Mouse (Mus musculus) forebrain, embryonic 10.5 days (tissue): ENCODE results near the gene Cdc37. TPM values are rescaled to one million over a fixed set of nuclear protein-coding genes. Genes with fewer than 3 reads are reported as not detected.

ENCODE experiments used
- DNase-seq: peaks from one replicate; pipeline ENCODE4 v3.0.0-alpha.2; 2017; ENCODE audit warnings: low spot score; ENCODE audit errors: extremely low spot score
- H3K27ac ChIP-seq: fragments of 300-500 bp; sonication (generic); 2 replicates; pipeline ENCODE4 v1.5.1; 2016; ENCODE audit warnings: mild to moderate bottlenecking
- H3K27me3 ChIP-seq: fragments of 300-500 bp; sonication (generic); 2 replicates; pipeline ENCODE4 v1.6.1; 2016; ENCODE audit warnings: mild to moderate bottlenecking; ENCODE audit not compliant: poor library complexity, severe bottlenecking
- H3K36me3 ChIP-seq: fragments of 300-500 bp; sonication (generic); replicated peaks from 2 replicates; pipeline ENCODE4 v1.6.1; 2016; ENCODE audit warnings: mild to moderate bottlenecking, moderate library complexity
- H3K4me1 ChIP-seq: fragments of 300-500 bp; sonication (generic); 2 replicates; pipeline ENCODE4 v1.6.1; 2016
- H3K4me3 ChIP-seq: fragments of 300-500 bp; sonication (generic); 2 replicates; pipeline ENCODE4 v1.5.1; 2016; ENCODE audit warnings: mild to moderate bottlenecking, moderate library complexity
- H3K9me3 ChIP-seq: fragments of 300-500 bp; sonication (generic); 2 replicates; pipeline ENCODE4 v1.6.1; 2016; ENCODE audit warnings: mild to moderate bottlenecking, moderate library complexity
- WGBS: fragments of 180-500 bp; shearing (Covaris S2); methylation state at CpG from one replicate; pipeline ENCODE4 v1.1.7; 2016; 5-methylcytosine and 5-hydroxymethylcytosine counted together
- polyA plus RNA-seq: library from polyadenylated mRNA; unstranded; fragments of >200 nt; fragmentation: Nextera tagmentation; extraction: Ambion mirVana; gene quantifications from 2 replicates; pipeline ENCODE4 v1.2.1, GENCODE M21; 2016

Gene Cdc37
- polyA plus RNA-seq, 1 experiment from 2014 or later, result 351 TPM

DNA sequence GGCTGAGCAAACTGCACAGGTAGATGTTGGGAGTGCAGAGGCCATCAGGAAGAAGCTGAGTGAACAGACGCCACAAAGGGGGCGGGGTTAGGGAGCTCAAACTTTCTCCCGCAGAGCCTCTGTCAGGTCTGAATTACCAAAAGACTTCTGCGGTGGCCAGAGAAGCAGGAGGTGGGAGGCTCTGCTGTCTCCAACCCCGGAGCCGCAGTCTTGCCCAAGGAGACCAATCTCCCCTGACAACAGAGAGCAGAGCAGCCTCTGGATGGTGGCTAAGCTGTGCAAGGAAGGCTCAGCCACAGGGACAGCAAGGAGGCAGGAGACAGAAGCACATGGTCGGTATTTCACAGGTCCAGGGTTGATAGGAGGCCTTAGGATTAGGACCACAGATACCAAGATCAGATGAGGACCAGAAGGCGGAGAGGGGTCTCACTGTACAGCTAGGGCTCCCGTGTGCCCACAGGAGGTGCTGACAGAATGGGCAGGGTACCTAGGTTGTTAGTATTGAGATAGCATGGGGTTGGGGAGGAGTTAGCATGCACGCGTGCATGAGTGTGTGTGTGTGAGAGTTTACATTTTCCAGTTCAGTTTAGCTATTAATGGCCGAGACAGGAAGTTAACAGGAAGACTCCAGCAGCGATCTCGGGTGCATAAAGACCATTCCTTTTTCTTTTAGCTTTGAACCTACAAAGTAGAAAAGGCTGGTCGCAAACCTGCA lies 49.2 kb downstream of the Cdc37 start:
- WGBS, result 50% methylated on average over 15 of the region's 15 CpGs

DNA sequence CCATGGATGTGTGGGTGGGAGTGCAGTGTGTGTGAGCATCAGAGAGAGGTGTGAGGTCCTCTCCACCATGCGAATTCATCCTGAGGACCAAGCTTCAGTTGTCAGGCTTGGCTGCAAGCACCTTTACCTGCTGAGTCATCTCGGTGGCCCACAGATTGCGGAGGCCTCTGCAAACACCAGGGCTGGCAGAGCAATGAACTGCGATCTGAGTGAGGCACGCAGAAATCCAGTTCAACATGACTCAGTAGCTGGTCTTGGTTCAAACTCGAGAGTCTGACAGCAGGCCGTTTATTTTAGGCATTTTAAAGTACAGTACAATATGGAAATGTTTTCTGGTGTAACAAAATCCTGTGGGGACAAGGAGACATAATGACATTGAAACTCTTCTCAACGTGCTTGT lies 52.0 kb downstream of the Cdc37 start:
- Histone ChIP-seq H3K27ac (no peak overlapping the region), H3K9me3 (no peaks in the 10 kb centered on the region), H3K36me3 (peaks cover 15% of the 10 kb centered on the region), H3K27me3 (no peaks in the 10 kb centered on the region), H3K4me3 (no peak overlapping the region), H3K4me1 (peaks cover 15% of the 10 kb centered on the region)
- WGBS, result 90% methylated on average over 8 of the region's 8 CpGs
- no peak for DNase-seq

More for the DNA sequence above, 49.2 kb downstream of the Cdc37 start:
- no peak for DNase-seq
- Histone ChIP-seq H3K4me3 (no peak overlapping the region), H3K27me3 (no peaks in the 10 kb centered on the region), H3K4me1 (peaks cover 21% of the 10 kb centered on the region), H3K36me3 (peaks cover 7% of the 10 kb centered on the region; the same call in 1 of the 2 replicates), H3K9me3 (no peaks in the 10 kb centered on the region), H3K27ac (peak overlapping the region; percentile 26; the same call in 1 of the 2 replicates)

DNA sequence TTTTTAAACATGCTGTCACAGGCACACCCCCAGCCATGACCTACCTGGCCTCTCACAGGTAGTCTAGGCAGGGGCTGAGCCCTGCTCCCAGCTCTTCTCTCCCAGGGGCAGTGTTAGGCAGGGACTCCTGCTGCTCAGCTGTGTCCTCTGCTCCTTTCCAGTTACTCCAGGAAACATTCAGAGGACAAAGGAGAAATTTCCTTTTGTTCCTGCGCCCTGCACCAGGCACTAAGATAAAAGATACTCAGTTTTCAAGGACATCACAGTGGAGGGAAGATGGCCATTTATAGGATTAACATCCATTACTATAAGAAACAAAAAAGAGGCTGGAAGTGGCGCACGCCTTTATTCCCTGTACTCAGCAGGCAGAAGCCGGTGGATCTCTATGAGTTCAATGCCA lies 53.8 kb downstream of the Cdc37 start:
- Histone ChIP-seq H3K27me3 (no peaks in the 10 kb centered on the region), H3K36me3 (peaks cover 7% of the 10 kb centered on the region), H3K4me1 (peaks cover 24% of the 10 kb centered on the region), H3K9me3 (no peaks in the 10 kb centered on the region), H3K4me3 (no peak overlapping the region), H3K27ac (no peak overlapping the region)
- 71% methylated on average over 4 of the region's 4 CpGs for WGBS
- DNase-seq, result no peak

DNA sequence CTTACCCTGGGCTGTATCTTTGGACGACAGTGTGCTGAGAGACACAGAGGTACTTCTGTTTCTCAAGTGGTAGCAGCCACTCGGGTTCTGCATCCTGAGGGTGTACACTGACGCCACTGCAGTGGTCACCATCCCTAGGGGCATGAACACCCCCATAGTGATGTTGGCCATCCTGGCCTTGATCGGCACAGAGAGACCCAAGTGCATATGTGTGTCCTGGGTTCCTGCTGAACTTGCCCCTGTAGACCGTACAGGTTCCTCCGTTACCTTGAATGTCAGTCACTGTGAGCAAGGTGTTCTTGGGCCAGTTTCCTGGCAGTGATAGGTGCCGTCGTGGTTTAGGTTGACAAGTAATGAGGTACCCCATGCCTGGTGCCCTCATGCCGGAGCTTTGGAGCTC lies 56.4 kb downstream of the Cdc37 start:
- H3K4me1 ChIP-seq, result peaks cover 29% of the 10 kb centered on the region
- 94% methylated on average over 9 of the region's 9 CpGs for WGBS
- no peak overlapping the region for H3K4me3 ChIP-seq
- H3K27ac ChIP-seq, result no peak overlapping the region
- H3K27me3 ChIP-seq, result no peaks in the 10 kb centered on the region
- H3K36me3 ChIP-seq, result peaks cover 31% of the 10 kb centered on the region
- H3K9me3 ChIP-seq, result no peaks in the 10 kb centered on the region
- DNase-seq, result no peak

DNA sequence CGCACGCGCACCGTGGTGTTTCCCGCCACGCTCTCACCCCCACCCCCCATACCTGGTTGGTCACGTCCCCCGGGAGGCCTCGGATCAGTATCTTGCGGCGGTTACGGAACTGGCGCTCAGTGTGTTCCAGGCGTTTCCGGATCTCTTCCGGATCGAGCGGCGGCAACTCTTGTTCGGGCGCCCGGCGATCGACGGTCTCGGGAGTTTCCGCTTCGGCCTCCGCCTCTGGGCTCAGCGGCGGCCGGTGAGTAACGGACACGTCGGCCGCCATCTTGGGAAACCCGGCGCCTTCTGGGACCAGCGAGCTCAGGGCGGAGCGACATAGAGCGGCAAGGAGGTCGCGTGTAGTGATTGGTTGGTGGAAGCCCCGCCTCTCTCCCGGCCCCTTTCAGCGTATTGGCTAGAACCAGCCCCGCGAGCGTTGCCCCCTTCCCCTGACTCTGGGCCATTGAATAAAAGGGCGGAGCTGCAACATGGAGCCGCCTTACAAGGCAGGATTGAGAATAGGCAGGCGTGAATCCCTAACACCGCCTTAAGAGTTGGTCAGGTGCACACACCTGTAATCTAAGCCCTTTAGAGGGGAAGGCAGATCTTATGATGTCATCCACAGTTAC lies 58.0 kb downstream of the Cdc37 start, which contains the start of the genes Gm38431 and Raver1:
Gene Gm38431, minus strand, starts transcription at position 291 of the 614 bp plus-strand sequence.
Gene Raver1, minus strand, starts transcription at position 302 of the 614 bp plus-strand sequence.
- Histone ChIP-seq H3K27ac (peak within 1 kb of the TSS; percentile 95), H3K4me1 (peaks cover 29% of the 10 kb centered on the region), H3K36me3 (peaks cover 48% of the 10 kb centered on the region), H3K4me3 (peak within 1 kb of the TSS; percentile 70), H3K9me3 (no peaks in the 10 kb centered on the region), H3K27me3 (no peaks in the 10 kb centered on the region)
- under 1% methylated on average over 54 of the region's 54 CpGs for WGBS
- DNase-seq, result peak; percentile 97

DNA sequence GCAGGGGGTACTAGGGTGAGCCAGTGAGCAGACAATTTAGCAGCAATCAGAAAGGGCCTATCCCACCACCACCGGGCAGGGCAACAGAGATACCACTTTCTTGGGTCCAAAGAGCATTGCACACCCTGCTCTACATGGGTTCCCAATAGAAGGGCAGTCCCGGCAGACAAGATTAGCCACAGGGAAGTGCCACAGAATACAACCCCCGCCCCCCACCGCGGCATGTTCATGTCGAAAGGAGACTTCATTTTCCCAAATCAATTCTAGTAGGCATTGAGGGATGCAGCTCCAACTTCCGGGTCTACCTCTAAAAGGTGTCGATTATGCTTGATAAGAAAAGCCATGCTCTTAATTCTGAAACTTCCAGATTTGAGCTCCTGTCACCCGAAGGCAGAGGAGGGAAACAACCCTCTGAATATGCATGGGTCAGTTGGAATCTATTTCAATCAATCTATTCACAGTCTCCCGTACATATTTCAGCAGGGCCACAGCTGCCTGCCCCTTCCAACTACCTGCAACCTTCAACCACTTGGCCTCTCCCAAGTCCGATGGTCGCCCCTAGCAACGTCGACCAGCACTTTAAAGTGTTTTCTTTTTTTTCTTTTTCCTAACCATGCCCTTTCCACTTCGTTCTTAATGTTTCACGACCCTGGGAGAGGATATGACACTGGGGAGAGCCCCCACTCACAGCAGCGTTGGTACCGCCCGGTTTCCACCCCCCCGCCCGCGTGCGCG lies 58.6 kb downstream of the Cdc37 start:
- Histone ChIP-seq H3K27me3 (no peaks in the 10 kb centered on the region), H3K9me3 (no peaks in the 10 kb centered on the region), H3K4me3 (peak overlapping the region; percentile 70), H3K36me3 (peaks cover 54% of the 10 kb centered on the region), H3K4me1 (peaks cover 29% of the 10 kb centered on the region), H3K27ac (peak overlapping the region; percentile 95)
- DNase-seq, result no peak
- WGBS, result 5% methylated on average over 24 of the region's 24 CpGs

DNA sequence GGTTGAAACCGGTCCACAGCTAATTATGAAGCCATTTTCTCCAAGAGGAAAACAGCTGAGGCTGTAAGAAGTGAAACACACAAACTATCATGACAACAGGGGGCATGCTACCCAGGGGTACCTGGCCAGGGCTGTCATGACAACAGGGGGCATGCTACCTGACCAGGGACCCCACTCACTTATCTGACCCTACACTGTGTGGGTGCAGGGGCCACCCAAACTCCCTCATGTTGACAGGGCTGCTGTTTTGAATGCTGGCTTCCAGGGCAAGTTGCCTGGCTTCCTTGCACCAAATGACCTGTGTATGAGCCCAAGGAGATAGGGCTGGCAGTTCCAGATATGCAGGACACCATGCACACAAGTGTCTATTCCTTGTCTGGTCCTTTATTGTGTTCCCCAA lies 59.2 kb downstream of the Cdc37 start:
- Histone ChIP-seq H3K27ac (peak overlapping the region; percentile 95), H3K4me1 (peaks cover 24% of the 10 kb centered on the region), H3K4me3 (peak overlapping the region; percentile 70), H3K9me3 (no peaks in the 10 kb centered on the region), H3K36me3 (peaks cover 60% of the 10 kb centered on the region), H3K27me3 (no peaks in the 10 kb centered on the region)
- DNase-seq, result no peak
- 91% methylated on average over 1 of the region's 1 CpGs for WGBS

DNA sequence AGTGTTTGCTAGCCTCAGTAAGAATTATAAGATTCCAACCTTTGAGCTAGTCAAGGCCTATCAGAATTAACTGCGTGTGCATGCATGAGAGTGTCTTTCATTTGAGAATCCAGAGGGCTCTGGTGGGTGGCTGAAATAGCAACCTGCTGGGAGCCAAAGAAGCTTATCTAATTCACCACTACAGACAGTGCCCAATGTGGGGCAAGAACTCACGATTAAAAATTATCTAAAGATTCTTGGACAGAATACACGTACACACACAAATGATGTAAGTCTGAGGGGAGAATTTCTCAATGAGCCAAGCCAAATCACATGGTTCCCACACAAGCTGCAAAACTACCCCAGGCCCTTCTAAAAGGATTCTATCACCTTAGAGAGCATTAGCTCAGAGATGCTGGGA lies 66.5 kb downstream of the Cdc37 start:
- Histone ChIP-seq H3K9me3 (no peaks in the 10 kb centered on the region), H3K4me1 (no peaks in the 10 kb centered on the region), H3K4me3 (no peak overlapping the region), H3K36me3 (peaks cover 100% of the 10 kb centered on the region), H3K27ac (no peak overlapping the region), H3K27me3 (no peaks in the 10 kb centered on the region)
- 93% methylated on average over 3 of the region's 3 CpGs for WGBS
- no peak for DNase-seq

Other genes starting within 250 kb of the Cdc37 start
- gene Dnmt1, start 190.1 kb downstream of the Cdc37 start, polyA plus RNA-seq, result 171 and 174 TPM in 2 replicates
- 24.4 and 26.4 TPM in 2 replicates for gene S1pr2, start 173.2 kb downstream of the Cdc37 start, polyA plus RNA-seq
- 152 and 154 TPM in 2 replicates for gene Mrpl4, start 147.2 kb downstream of the Cdc37 start, polyA plus RNA-seq
- 4.1 and 5.8 TPM in 2 replicates for gene Icam1, start 134.0 kb downstream of the Cdc37 start, polyA plus RNA-seq
- 4.8 and 7.9 TPM in 2 replicates for gene Icam4, start 120.6 kb downstream of the Cdc37 start, polyA plus RNA-seq
- 0.05 TPM in 1 of 2 replicates, not detected in the other for gene Icam5, start 117.9 kb downstream of the Cdc37 start, polyA plus RNA-seq
- gene Zglp1, start 82.9 kb downstream of the Cdc37 start, polyA plus RNA-seq, result 1.5 and 1.9 TPM in 2 replicates
- 0.50 and 0.82 TPM in 2 replicates for gene Gm49373, start 76.9 kb downstream of the Cdc37 start, polyA plus RNA-seq
- 60.9 and 61.7 TPM in 2 replicates for gene Fdx1l, start 76.4 kb downstream of the Cdc37 start, polyA plus RNA-seq
- gene Gm38431, start 58.0 kb downstream of the Cdc37 start, polyA plus RNA-seq, result 3.1 and 3.3 TPM in 2 replicates
- gene Raver1, start 58.0 kb downstream of the Cdc37 start, polyA plus RNA-seq, result 94.3 and 103 TPM in 2 replicates
- 12.6 and 13.4 TPM in 2 replicates for gene Tyk2, start 18.7 kb downstream of the Cdc37 start, polyA plus RNA-seq
- 3.8 and 4.3 TPM in 2 replicates for gene Pde4a, start 15.7 kb upstream of the Cdc37 start, polyA plus RNA-seq
- 46.7 and 48.6 TPM in 2 replicates for gene Keap1, start 89.4 kb upstream of the Cdc37 start, polyA plus RNA-seq
- gene S1pr5, start 98.5 kb upstream of the Cdc37 start, polyA plus RNA-seq, result 0.07 and 0.10 TPM in 2 replicates
- 45.2 and 48.5 TPM in 2 replicates for gene Atg4d, start 115.3 kb upstream of the Cdc37 start, polyA plus RNA-seq
- 18.3 and 18.8 TPM in 2 replicates for gene Kri1, start 138.0 kb upstream of the Cdc37 start, polyA plus RNA-seq
- gene Cdkn2d, start 141.4 kb upstream of the Cdc37 start, polyA plus RNA-seq, result 40.4 and 42.9 TPM in 2 replicates
- gene Ap1m2, start 162.4 kb upstream of the Cdc37 start, polyA plus RNA-seq, result 6.3 and 8.5 TPM in 2 replicates
- 62.6 and 71.5 TPM in 2 replicates for gene Slc44a2, start 170.7 kb upstream of the Cdc37 start, polyA plus RNA-seq
- 328 and 336 TPM in 2 replicates for gene Ilf3, start 217.9 kb upstream of the Cdc37 start, polyA plus RNA-seq